Mouse (Mus musculus): ENCODE results near the gene Trdmt1. TPM values are rescaled to one million over a fixed set of nuclear protein-coding genes. Genes with fewer than 3 reads are reported as not detected.

Gene Trdmt1
- polyA plus RNA-seq, 1 experiment from 2014 or later: 6.6 TPM

DNA sequence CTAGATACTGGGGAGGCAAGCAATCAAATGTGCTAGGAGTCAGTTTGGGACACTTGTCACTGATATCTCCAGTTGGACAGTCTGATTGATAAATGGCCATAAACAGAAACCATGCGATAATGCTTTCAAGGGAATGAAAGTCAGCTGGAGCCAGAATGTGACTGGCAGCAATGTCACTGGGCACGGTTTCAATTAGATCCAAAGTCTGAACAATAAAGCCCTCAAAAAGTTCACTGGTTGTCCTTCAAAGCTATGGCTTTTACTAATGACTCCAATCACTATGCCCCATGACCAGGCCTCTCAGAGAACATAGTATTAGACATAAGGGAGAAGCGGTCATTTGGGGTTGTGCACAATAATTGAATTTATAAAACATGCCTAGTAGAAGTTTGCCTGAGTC lies 59.9 kb downstream of the Trdmt1 start:
- no peak for ATAC-seq
- 73% methylated on average over 3 of the region's 3 CpGs for WGBS (ENCODE audit: insufficient replicate concordance)
- H3K4me3 ChIP-seq: no peak overlapping the region

GRCm38 (mm10) chr2:13480744-13481143 lies 63.7 kb downstream of the Trdmt1 start:
- Histone ChIP-seq H3K4me1 (no peaks in the 10 kb centered on the region), H3K9me3 (replicated peaks) (no peaks in the 10 kb centered on the region), H3K4me3 (no peak overlapping the region), H3K27me3 (replicated peaks) (no peaks in the 10 kb centered on the region), H3K27ac (no peak overlapping the region), H3K4me2 (no peak overlapping the region), H3K9ac (no peak overlapping the region), H3K36me3 (no peaks in the 10 kb centered on the region)
- 58% methylated on average over 2 of the region's 2 CpGs for WGBS (ENCODE audit: insufficient replicate concordance)
- no peak for ATAC-seq

More for the DNA sequence above, 59.9 kb downstream of the Trdmt1 start:
- no peak overlapping the region for H3K27ac ChIP-seq
- no peaks in the 10 kb centered on the region for H3K9me3 ChIP-seq (replicated peaks)
- no peaks in the 10 kb centered on the region for H3K36me3 ChIP-seq
- H3K9ac ChIP-seq: no peak overlapping the region
- H3K27me3 ChIP-seq (replicated peaks): no peaks in the 10 kb centered on the region
- no peaks in the 10 kb centered on the region for H3K4me1 ChIP-seq
- H3K4me2 ChIP-seq: no peak overlapping the region

DNA sequence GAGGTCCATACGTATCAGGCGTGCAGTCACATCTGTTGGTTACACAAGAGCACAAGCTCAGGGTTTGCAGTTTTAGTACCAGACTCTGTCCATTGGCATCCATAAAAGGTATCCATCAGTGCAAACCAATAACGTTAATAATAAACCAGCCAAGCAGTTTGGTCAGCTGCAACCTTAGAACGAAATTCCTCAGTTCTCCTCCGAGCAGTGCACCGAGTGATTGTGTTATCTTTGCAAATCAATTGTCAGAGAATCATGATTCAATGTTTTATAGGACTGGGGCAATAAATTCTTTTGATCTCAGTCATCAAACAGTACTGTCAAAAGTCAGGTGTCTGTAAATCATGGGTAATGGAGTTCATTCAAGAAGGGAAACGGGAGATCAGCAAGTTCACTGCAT lies 65.3 kb downstream of the Trdmt1 start:
- 72% methylated on average over 7 of the region's 7 CpGs for WGBS (ENCODE audit: insufficient replicate concordance)
- Histone ChIP-seq H3K9me3 (replicated peaks) (no peaks in the 10 kb centered on the region), H3K9ac (no peak overlapping the region), H3K4me2 (no peak overlapping the region), H3K4me1 (0 out of 2 replicates have a peak, but pooled peaks cover 5% of the 10 kb centered on the region), H3K27ac (no peak overlapping the region), H3K36me3 (no peaks in the 10 kb centered on the region), H3K27me3 (replicated peaks) (no peaks in the 10 kb centered on the region), H3K4me3 (no peak overlapping the region)
- no peak for ATAC-seq

GRCm38 (mm10) chr2:13470108-13470507 lies 74.4 kb downstream of the Trdmt1 start:
- ATAC-seq: no peak
- H3K9me3 ChIP-seq (replicated peaks): no peaks in the 10 kb centered on the region
- no peak overlapping the region for H3K9ac ChIP-seq
- 72% methylated on average over 3 of the region's 3 CpGs for WGBS (ENCODE audit: insufficient replicate concordance)
- no peak overlapping the region for H3K4me3 ChIP-seq
- H3K4me1 ChIP-seq: 0 out of 2 replicates have a peak, but pooled peaks cover under 1% of the 10 kb centered on the region
- H3K27me3 ChIP-seq (replicated peaks): no peaks in the 10 kb centered on the region
- H3K27ac ChIP-seq: no peak overlapping the region
- no peak overlapping the region for H3K4me2 ChIP-seq
- no peaks in the 10 kb centered on the region for H3K36me3 ChIP-seq

- no peak overlapping the region for H3K27ac ChIP-seq
- no peak for ATAC-seq
- no peak overlapping the region for H3K9ac ChIP-seq
- H3K9me3 ChIP-seq (replicated peaks): no peaks in the 10 kb centered on the region
- no peaks in the 10 kb centered on the region for H3K36me3 ChIP-seq
- WGBS (ENCODE audit: insufficient replicate concordance): 76% methylated on average over 4 of the region's 4 CpGs
- H3K27me3 ChIP-seq (replicated peaks): no peaks in the 10 kb centered on the region
- no peak overlapping the region for H3K4me2 ChIP-seq
- no peaks in the 10 kb centered on the region for H3K4me1 ChIP-seq
- H3K4me3 ChIP-seq: no peak overlapping the region
These were observed 74.8 kb downstream of the Trdmt1 start for GRCm38 (mm10) chr2:13469641-13470040.

DNA sequence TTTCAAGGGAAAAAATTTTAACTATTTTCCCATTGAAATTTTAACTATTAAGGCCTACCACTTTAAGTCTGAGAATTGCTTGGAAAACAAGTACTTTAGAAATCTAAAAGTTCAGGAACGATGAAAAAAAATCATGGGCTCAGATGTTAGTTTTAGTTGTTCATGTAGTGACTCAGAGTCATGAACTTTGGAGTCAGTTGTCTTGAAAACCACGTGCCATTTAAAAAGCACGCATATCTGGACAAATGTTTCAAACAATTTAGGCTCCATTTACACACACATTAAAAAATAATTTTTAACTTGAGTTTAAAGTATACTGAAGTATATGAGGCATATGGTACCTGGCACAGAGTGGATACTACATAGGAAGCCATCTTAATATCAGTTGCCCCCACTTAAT lies 77.8 kb downstream of the Trdmt1 start:
- Histone ChIP-seq H3K4me1 (no peaks in the 10 kb centered on the region), H3K9me3 (replicated peaks) (no peaks in the 10 kb centered on the region), H3K36me3 (no peaks in the 10 kb centered on the region), H3K4me2 (no peak overlapping the region), H3K27me3 (replicated peaks) (no peaks in the 10 kb centered on the region), H3K9ac (no peak overlapping the region), H3K4me3 (no peak overlapping the region), H3K27ac (no peak overlapping the region)
- 67% methylated on average over 3 of the region's 3 CpGs for WGBS (ENCODE audit: insufficient replicate concordance)
- no peak for ATAC-seq

Other genes starting within 250 kb of the Trdmt1 start
- gene Cubn, start 52.9 kb downstream of the Trdmt1 start, polyA plus RNA-seq (2016; fragmentation: Nextera tagmentation; extraction: Ambion mirVana): 0.07 and 0.20 TPM in 2 replicates
- 114 and 120 TPM in 2 replicates for gene Vim, start 29.3 kb upstream of the Trdmt1 start, polyA plus RNA-seq (2016; fragmentation: Nextera tagmentation; extraction: Ambion mirVana)
- 0.02 and 0.10 TPM in 2 replicates for gene St8sia6, start 249.4 kb upstream of the Trdmt1 start, polyA plus RNA-seq (2016; fragmentation: Nextera tagmentation; extraction: Ambion mirVana)

Measured in liver, embryonic 12.5 days (tissue).